Mouse (Mus musculus): ENCODE results near the gene R3hdml. TPM values are rescaled to one million over a fixed set of nuclear protein-coding genes. Genes with fewer than 3 reads are reported as not detected.

The R3hdml gene
- total RNA-seq, 2 experiments from 2014 or later = not detected

DNA sequence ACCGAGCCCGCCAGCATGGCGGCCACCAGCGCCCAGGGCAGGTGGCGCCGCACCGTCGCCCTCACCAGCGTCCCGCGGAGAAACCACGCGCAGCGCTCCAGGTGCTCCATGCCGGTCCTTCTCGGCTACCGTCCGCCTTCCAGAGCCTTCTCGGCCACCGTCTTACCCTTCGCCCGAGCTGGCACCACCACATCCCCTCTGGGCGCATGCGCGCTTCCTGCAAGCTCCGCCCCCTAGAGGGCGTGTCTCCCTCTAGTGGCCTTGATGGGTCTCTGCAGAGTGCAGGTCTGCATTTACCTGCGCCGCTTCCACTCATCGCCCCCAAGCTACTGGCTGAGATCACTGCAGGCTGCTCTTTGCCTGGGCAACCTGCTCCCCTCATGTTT is 19.7 kb upstream of the R3hdml start, which contains the start of gene Fitm2:
TSS of gene Fitm2 (minus strand) at position 164 of the 386 bp plus-strand sequence.
- peak; percentile 95 for DNase-seq

DNA sequence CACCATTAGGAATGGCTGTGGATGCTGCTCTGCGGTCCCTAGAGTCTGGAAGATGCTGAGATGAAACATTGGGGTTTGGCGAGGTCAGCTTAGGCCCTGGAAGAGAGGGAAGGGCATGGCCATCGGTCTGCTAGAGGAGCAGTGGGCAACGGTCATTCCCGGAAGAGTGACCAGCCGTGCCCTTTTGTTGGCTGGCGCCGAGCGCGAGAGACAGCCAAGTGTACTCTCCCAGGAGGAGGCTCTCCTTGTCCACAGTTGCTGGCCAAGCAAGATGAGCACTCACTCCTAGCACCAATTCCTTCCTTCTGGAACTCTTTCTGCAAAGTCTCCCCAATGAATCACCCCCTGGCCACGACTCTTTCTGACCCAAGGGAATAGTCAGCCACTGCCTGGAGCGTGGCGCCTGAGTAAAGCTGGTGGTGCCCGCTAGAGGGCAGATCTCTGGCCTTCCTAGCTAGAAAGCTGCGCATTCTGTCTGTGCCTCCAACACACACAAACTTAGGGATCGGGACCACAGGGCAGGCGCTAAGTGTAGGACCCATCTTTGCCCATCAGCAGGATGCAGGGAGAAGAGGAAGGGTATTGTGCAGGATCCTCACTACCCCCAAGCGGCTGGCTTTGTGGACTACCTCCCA is 11.8 kb upstream of the R3hdml start:
- DNase-seq = peak; percentile 43 to 59

DNA sequence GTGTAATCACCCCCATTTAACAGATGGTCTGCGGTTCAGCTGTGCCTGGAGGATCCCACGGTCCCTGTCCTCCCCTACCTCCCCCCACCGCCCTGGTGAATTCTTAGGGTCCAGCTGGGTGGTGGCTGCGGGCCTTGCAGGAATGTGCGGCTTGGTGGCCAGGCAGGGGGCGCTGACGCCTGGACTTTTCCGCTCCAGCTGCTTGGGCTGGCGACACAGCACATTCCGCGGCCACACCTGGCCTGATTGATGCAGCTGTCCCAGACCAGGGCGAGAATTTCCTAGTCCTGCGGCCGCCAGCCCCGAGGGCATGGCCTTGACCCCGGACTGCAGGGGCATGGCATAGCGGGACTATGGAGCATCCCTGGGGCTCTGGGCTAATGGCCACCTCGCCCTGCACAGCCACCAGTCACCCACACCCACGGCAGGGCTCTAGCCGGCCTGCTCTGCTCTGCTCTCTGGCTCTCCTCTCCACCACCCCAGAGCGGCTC is 10.5 kb upstream of the R3hdml start:
- no peak for DNase-seq

DNA sequence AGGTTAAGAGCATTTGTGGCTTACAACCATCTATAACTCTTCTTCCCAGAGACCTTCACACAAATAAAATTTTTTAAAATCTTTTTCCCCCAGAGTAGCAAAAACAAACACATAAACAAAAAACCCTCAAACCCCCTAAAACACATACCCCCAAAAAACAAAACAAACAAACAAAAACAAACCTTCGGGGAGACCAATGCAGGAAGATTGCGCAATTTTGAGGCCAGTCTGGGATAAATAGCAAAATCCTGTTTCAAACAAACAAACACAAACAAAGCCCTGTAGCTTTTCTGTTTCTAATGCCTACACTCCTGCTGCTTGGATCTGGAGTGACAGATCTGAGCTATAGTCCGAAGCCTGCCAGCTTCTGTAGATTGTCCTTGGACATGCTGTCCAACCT is 4.8 kb upstream of the R3hdml start:
- no peak for DNase-seq

DNA sequence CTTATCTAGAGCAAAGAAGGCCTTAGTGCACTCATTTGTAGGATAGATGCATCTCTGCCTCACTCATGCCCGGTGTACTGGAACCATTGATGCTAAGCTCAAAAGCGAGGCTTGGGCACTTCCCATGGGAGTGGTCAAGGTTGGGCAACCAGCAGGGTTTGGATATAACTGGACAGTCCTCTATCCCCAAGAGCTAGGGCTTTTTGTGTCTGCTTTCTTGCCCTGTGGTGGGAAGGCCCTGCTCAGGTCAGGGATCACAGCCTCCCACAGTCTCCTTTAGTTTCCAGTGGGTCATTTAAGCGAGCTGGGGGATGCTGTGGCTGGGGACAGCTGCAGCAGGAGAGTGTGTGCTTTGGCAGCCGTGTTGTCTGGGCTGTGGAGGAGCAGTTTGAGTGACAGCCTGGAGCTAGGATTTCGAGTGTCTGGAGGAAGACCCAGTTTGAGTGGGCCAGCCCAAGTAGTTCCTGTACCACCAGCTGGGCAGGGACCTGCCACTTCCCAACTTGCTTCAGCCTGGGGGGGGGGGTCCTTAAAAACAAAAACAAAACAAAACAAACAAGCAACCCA is 2.3 kb upstream of the R3hdml start:
- no peak for DNase-seq

DNA sequence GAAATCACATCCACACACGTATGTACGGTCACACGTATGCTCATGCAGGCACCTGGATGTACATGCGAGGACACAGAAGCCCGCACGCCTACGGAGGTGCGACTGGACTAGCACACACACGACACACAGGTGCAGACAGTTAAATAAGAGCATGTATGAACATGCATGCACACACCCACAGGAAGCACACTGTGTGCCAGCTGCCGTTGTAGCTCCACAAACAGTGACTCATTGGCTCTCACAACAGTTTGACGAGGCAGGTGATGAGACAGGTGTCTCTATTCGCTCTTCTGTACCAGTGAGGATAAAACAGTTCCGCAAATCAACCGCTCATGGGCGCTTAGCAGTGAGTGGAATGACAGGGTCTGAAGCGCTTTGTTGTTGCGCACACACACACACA is 1.5 kb upstream of the R3hdml start:
- no peak for DNase-seq

DNA sequence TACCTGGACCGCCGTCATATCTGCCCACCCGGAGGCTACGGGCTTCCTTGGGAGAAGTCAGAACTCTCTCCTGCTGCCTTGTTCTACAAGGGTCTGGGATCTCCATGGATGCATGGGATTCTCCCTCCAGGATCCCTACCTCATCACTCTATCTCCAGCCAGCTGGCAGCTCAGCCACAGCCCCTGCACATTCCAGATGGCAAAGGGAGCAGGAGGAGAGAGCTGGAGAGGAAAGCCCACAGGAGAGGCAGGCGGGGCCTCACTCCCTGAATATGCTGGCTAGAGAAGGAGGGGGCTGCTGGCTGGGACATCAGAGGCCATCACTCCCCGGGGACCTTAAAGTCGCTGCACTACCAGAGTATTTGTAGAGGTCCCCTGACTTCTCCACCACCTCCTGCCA is 767 bp upstream of the R3hdml start:
- no peak for DNase-seq

DNA sequence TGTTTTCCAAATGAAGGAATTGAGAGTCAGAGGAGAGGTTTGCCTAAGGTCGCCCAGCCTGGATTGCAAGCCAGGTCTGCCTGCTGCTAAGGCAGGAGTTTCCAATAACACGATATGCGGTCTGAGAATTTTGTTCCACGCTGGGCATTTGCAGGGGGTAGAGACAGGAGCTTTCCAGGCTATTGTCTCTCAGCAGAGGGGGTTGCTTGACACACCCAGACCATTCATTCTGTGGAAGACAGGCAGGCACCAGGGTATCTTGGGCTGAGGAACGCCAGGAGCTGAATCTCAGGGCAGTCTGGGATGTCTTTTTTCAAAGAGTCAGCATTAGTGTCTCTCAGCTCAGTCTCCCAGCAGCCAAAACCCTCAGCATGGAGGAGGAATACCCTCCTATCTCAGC is 913 bp downstream of the R3hdml start:
- no peak for DNase-seq

DNA sequence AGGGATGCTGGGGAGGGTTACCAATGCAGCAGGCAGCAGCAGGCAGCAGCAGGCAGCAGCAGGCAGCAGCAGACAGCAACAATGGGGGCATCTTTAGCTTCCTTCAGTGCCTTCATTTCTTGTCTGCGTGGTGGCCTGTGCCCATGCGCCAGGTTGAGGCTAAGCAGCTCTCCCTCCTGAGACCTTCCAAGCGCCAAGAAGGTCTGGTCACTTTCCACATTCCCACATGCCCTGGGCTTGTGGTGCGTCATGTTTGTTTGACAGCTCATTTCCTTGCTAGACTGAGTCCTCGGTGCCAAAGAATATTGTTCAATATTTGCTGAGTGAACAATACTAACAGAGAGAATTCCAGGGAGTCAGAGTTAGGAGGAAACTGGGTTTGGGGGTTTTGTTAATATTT is 1.9 kb downstream of the R3hdml start:
- DNase-seq = peak in 1 of 2 experiments; percentile 18

DNA sequence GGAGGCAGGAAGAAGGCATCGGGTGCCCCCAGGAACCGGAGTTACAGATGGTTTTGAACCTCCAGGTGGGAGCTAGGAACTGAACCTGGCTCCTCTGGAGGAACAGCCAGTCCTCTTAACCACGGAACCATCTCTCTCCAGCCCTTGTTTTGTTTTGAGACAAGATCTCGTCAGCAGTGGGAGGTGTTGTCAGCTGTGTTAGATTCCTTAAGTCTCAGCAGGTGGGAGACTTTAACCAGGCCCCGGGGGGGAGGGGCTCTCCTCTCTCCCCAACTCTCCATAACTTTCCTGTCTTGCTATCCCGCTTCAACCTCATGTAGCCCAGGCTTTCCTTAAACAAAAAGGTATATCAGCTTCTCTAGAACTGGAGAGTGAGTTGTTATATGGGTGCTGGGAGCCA is 2.3 kb downstream of the R3hdml start:
- no peak for DNase-seq

DNA sequence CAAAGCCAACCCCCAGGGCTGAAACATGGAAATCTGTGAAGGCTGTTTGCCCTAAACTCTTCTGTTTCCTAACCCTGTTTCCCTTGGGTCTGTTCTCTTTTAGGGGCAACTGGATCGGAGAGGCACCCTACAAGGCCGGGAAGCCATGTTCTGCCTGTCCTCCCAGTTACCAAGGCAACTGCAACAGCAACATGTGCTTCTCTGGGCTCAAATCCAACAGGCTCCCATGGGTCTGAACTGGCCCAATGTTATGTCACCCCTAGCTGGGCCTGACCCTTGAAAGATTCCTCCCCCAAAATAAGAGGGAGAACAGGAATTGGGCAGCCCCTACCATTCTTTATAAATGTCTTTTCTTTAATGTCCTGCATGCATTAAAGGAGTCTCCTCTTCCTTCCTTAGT is 10.1 kb downstream of the R3hdml start:
- peak in 1 of 2 experiments; percentile 32 for DNase-seq

DNA sequence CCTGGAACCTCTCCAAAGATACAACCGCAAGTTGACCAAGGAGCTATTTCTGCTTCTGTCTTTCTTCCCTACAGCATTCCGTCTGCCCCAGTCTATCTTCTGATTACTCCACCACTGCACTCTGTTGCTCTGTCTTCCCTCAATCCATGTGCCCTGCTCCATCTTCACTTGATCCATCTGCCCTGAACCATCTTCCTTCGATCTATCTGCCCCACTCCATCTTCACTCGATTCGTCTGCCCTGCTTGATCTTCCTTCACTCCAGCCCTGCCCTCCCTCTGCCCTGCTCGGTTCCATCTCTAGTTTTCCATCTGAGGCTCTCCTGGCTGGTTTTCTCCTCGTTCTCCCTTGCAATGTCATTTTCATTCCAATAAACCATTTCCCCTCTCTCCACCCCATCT is 11.1 kb downstream of the R3hdml start:
- DNase-seq = no peak

DNA sequence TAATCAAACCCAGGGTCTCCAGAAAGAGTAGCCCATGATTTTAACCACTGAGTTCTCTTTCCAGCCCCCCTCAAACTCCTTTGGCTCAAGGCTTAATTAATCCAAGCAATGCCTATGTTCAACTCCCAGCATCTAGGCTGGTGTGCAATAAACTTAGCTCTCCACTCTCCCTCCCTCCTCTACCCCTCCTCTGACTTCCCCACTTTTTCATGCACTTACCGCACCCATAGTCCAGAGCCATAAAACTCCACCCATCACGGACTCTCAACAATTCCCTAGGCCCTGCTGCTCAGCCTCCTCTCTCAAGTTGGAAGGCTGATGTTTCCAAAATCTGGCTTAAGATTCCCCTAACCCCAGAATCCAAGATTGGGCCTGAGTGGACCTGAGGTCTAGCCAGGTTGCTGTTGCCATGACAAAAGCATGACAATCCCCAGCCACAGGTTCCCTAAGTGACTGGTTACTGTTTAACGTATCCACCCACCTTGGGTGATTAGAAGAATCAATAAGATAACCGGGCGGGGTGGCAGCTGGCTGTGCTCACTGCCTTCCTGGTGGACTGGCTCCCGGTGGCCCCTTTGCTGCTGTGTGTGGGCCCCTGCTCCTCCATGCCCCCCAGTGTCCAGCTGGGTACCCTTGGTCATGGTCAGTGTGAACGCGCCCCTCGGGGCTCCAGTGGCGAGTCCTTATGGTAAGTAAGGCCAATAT is 14.3 kb downstream of the R3hdml start, which contains the start of gene Hnf4a:
TSS of gene Hnf4a (plus strand) at position 509 of the 705 bp plus-strand sequence.
- DNase-seq = no peak

DNA sequence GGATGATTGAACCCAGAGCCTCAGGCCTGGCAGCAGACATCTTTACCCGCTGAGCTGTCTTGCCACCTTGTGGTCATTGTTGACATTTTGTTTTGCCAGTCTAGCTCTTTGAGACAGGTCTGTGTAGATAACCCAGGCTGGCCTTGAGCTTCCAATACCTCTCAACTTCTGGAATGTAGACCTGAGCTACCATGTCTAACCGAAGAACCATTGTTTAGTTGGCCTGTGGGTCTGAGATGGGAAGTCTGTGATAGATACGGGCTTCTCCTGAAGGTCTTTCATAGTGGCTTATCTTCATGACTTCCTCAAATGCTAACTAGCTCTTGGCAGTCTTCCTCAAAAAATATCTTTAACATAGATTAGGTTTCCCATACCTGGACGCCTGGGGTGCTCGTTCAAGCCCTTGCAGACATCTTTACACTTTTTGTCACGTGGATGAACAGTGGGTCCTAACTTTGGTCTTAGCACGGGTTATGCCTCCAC is 33.7 kb downstream of the R3hdml start:
- no peak for DNase-seq

DNA sequence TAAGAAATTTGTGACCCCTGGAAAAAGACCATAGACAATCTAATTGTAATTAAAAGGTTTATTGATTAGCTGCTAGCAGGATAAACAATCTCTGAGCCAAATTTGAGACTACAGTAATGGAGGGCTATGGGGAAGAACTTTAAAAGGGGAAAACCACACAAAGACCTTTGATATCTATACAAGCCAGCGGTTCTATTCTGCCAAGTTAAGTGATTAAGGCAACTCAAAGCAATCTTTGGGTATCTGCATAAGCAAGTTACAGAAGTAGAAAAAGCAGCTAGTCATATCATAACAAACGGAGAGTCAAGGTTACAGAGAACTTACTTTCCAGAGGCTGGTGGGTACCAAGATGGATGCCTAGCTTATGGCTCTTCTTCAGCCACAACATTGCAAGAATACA is 35.4 kb downstream of the R3hdml start:
- no peak for DNase-seq

DNA sequence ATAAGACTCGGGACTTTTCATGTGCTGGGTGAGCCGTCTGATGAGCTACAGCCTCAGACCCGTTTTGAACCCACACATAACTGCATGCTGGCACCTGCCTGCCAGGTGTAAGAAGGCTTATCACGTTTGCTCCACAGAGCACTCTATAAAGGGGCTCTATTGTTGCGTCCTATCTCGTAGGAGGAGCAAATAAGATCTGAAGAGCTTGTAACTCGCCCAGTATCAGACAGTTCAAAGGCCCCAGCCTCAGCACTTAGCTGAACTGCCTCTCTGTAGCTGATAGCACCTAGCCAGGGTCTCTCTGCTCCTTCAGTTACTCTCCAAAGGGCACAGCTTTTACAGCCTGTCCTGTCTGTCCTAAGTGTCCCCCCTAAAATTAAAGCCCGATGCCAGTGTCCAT is 38.3 kb downstream of the R3hdml start:
- DNase-seq = no peak

DNA sequence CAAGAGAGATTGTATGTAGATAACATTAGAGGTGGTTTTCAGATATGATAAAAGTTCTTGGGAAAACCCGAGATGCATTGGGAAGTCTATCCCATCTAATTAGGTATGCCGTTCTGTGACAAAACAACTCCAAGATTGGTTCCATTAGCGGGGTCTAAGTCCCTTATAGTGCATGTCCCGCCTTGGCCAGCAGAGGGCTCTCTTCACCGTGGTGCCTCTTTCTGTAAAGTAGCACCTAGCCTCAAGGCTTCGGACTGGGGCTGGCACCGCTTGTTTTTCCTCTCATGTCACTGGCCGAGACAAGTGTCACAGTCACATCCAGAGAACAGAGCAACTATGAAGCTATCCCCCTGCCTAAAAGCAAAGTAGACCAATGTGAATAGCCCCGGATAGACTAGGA is 39.8 kb downstream of the R3hdml start:
- DNase-seq = peak; percentile 86 to 89

DNA sequence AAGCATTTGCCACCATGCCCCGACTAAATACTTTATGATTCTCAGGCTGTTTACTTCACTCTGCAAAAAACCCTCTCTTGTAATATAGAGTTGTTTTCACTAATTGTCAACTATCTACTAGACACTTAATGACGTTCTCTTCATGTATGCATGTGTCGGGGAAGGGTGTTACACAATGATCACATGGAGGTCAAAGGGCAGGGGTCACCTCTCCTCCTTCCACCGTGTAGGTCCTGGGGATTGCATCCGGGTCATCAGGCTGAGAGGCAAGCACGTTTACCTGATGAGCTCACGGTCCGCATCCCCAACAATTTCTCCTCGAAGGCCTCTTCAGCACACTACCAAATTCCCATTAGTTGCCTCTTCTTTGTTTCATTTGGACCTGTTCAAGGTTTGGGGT is 41.1 kb downstream of the R3hdml start:
- no peak for DNase-seq

DNA sequence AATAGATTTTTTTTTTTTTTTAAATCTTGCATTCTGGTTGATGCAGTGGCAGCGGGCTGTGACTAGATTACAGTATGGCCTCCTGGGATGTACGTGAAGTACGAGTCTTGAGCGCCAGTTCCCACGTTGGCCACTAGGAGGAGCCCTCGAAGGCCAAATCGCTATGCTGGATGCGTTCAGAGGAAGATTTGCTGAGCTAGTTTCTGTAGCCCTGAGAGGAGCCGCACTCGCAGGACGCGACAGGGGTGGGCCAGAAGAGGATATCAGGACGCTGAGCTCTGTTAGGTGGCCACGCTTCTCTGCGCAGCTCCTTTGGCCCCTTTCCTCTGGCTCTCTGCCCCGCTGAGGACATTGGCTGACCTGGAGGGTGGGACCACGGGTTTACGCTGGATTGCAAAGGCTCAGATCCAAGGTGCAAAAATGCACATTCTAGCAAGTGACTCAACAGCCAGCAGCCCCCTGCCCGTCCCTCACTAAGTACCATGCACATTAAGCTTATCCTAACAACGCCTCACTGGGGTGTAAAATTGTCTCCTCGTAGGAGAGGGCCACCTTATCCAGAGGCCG is 42.9 kb downstream of the R3hdml start:
- peak; percentile 88 to 90 for DNase-seq

DNA sequence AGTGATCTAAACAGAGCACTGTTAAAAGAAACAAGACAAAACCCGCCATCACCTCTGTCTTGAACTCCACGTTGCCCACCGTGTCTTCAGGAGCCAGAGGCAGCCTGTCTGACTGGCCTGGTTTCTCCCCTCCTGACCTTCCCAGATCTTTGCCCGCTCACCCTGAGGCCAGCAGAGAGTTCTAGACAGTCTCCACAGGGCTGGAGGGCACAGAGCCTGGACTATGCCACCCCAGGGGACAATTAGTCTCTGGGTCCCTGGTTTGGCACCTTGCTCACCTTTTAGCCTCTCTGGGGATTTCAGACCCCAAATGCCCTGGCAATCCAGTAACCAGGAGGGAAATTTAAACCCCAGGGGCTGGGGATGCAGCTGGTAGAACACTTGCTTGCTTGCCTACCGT is 45.3 kb downstream of the R3hdml start:
- DNase-seq = no peak

DNA sequence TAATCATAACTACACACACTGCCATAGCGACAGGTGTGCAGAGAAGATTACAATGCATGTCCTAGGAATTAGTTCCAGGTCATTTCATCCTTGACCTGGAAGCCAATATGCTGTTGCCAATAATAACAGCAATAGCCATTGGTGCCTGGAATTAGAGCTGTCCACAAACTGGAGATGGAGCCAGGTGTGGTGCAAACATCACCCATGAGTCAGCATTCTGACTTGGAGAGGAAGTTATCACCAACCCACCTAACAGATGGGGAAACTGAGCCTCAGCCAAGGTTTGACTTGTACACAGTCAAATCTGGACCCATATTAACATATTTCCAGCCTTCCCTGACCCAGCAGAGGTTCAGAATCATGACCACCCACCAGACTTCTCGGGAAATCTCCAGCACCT is 46.3 kb downstream of the R3hdml start:
- DNase-seq = no peak

DNA sequence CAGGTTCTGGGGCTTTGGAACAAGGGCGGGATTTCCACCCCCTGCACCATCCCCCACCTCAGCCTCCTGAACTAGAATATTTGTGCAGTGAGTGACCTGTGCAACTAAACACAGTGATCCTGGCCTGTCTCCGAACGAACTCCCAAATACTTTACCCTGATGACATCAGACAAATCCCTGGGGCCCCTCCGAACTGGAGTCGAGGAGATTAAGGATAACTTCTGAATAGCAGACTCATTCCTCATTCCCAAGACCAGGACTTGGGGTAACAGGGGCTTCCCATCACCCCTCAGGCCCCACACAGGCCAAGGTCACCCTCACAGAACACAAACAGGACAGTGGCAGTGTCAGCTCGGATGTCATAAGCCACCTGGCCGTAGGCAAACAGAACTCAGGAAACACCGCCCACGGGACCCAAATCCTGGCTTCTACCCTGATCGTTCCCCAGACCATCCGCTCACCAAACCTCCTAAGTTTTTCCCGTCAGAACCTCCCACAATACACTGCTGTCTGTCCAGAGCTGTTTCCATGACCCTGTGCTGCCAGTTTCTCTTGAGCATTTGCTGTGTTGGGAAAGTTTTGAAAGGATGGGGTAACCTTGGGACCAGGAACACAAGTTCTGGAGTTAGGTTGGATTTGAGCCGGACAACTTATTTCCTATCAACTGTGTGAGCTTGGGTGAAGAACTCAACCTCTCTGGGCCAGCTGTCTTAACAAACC is 47.4 kb downstream of the R3hdml start:
- DNase-seq = no peak
